24 mouse cellular contexts compared by ENCODE assay signal in genomic region chr12:32546356-32546755, GRCm38 (mm10).
"Had no signal": no experiment of that assay in that cellular context is flagged by ENCODE, and none has a peak within 500 bp of the region (broad histone marks: within the 10 kb centered on the region; RNA-seq: fewer than 3 reads in every experiment).

No protein-coding gene starts in this region.

- H3K4me3 ChIP-seq: gastrocnemius, adult 2 months; heart, embryonic 10.5 days; heart, embryonic 12.5 days; hindbrain, embryonic 13.5 days; hindbrain, embryonic 15.5 days; kidney, embryonic 15.5 days; limb, embryonic 10.5 days; limb, embryonic 12.5 days; liver, embryonic 13.5 days; liver, embryonic 15.5 days had no signal

- H3K27ac ChIP-seq: gastrocnemius, adult 2 months; heart, embryonic 10.5 days; hindbrain, embryonic 13.5 days; hindbrain, embryonic 15.5 days; hindbrain, postnatal 0 days; kidney, embryonic 15.5 days; kidney, postnatal 0 days; limb, embryonic 10.5 days; limb, embryonic 12.5 days; liver, embryonic 13.5 days; liver, embryonic 15.5 days had no signal

- H3K4me1 ChIP-seq: heart, embryonic 10.5 days; heart, embryonic 12.5 days; hindbrain, embryonic 13.5 days; hindbrain, embryonic 15.5 days; kidney, embryonic 15.5 days; limb, embryonic 10.5 days; limb, embryonic 12.5 days; liver, embryonic 13.5 days; liver, embryonic 15.5 days had no signal

- DNase-seq: gastrocnemius, adult 2 months; gastrocnemius, postnatal 10 days; gastrocnemius, postnatal 25 days; heart, adult 18-20 months; heart, postnatal 10 days; heart, postnatal 36 days; kidney, adult 11 months; kidney, adult 2 months; kidney, adult 9 months; kidney, postnatal 14 days; kidney, postnatal 36 days; layer of hippocampus, postnatal 36 days; liver; liver, embryonic 13.5 days had no signal
